Mouse (Mus musculus) midbrain, postnatal 0 days (tissue): Measurements from ENCODE around the gene Zfp398. TPM values are rescaled to one million over a fixed set of nuclear protein-coding genes. Genes with fewer than 3 reads are reported as not detected.
A peak's percentile ranks its signal among the peaks of the same experiment; 100 is the strongest.

ENCODE experiments used
- ATAC-seq: fragments of 200-750 bp; cut with Nextera tagmentation; 2 replicates; pipeline ENCODE4 v1.8.0; 2017; ENCODE audit warnings: moderate number of reproducible peaks, mild to moderate bottlenecking, moderate TSS enrichment, moderate library complexity; ENCODE audit not compliant: low FRiP score
- DNase-seq: peaks from one replicate; pipeline ENCODE4 v3.0.0-alpha.2; 2015; ENCODE audit warnings: low spot score
- H3K27ac ChIP-seq: fragments of 300-500 bp; sonication (generic); 2 replicates; pipeline ENCODE4 v1.5.1; 2014; ENCODE audit warnings: low read depth, mild to moderate bottlenecking, low read length, mixed read lengths
- H3K27me3 ChIP-seq: fragments of 300-500 bp; sonication (generic); 2 replicates; pipeline ENCODE4 v1.6.1; 2014; ENCODE audit warnings: low read length, control low read depth, mixed read lengths; ENCODE audit not compliant: insufficient read depth
- H3K36me3 ChIP-seq: fragments of 300-500 bp; sonication (generic); 2 replicates; pipeline ENCODE4 v1.6.1; 2014; ENCODE audit warnings: low read length, control low read depth, mixed read lengths; ENCODE audit not compliant: insufficient read depth
- H3K4me1 ChIP-seq: fragments of 300-500 bp; sonication (generic); 2 replicates; pipeline ENCODE4 v1.6.1; 2014; ENCODE audit warnings: mild to moderate bottlenecking, control low read depth, antibody characterized with exemption, low read length, mixed read lengths; ENCODE audit not compliant: insufficient read depth
- H3K4me2 ChIP-seq: fragments of 300-500 bp; sonication (generic); 2 replicates; pipeline ENCODE4 v1.6.1; 2014; ENCODE audit warnings: low read depth, mild to moderate bottlenecking, low read length, mixed read lengths; ENCODE audit not compliant: poor library complexity, severe bottlenecking
- H3K4me3 ChIP-seq: fragments of 300-500 bp; sonication (generic); 2 replicates; pipeline ENCODE4 v1.5.1; 2014; ENCODE audit warnings: low read depth, mild to moderate bottlenecking, low read length, moderate library complexity
- H3K9ac ChIP-seq: fragments of 300-500 bp; sonication (generic); replicated peaks from 2 replicates; pipeline ENCODE4 v1.6.1; 2014; ENCODE audit warnings: mild to moderate bottlenecking, low read length, moderate library complexity, mixed read lengths; ENCODE audit not compliant: poor library complexity, severe bottlenecking
- H3K9me3 ChIP-seq: fragments of 300-500 bp; sonication (generic); 2 replicates; pipeline ENCODE4 v1.6.1; 2016; ENCODE audit warnings: low read length, control low read depth
- CTCF ChIP-seq: IDR thresholded peaks from 2 replicates; pipeline ENCODE4 v1.5.1; 2016; ENCODE audit warnings: antibody characterized with exemption, mild to moderate bottlenecking
- WGBS: fragments of 180-500 bp; shearing (Covaris S2); extraction: QIAGEN DNeasy Blood & Tissue Kit; methylation state at CpG from one replicate; pipeline ENCODE4 v1.1.7; 2014; 5-methylcytosine and 5-hydroxymethylcytosine counted together
- polyA plus RNA-seq: library from polyadenylated mRNA; unstranded; fragments of >200 nt; fragmentation: Nextera tagmentation; extraction: Ambion mirVana; gene quantifications from 2 replicates; pipeline ENCODE4 v1.2.1, GENCODE M21; 2015
- total RNA-seq: library from RNA; depleted of rRNA; stranded (reverse); fragments of >200 nt; gene quantifications from 2 replicates; pipeline ENCODE4 v1.2.3, GENCODE M21; 2014

Gene Zfp398
- total and polyA plus RNA-seq, 2 experiments from 2014 or later: 14.3 to 32.1 TPM

- no peak overlapping the region for H3K9ac ChIP-seq
- H3K4me1 ChIP-seq: no peaks in the 10 kb centered on the region
- TF ChIP-seq CTCF: no peak
- no peaks in the 10 kb centered on the region for H3K9me3 ChIP-seq
- H3K36me3 ChIP-seq: peaks cover 27% of the 10 kb centered on the region
- no peak overlapping the region for H3K27ac ChIP-seq
- WGBS: 91% methylated on average over 1 of the region's 1 CpGs
- H3K4me3 ChIP-seq: no peak overlapping the region
- no peaks in the 10 kb centered on the region for H3K27me3 ChIP-seq
- DNase-seq (no peak), ATAC-seq (no peak)
- H3K4me2 ChIP-seq: no peak overlapping the region
Measured at GRCm38 (mm10) chr6:47909007-47909406, 73.5 kb downstream of the Zfp398 start.

GRCm38 (mm10) chr6:47911650-47912049 lies 76.2 kb downstream of the Zfp398 start:
- WGBS: 68% methylated on average over 1 of the region's 1 CpGs
- no peaks in the 10 kb centered on the region for H3K9me3 ChIP-seq
- TF ChIP-seq CTCF: no peak

GRCm38 (mm10) chr6:47912991-47913390 lies 77.5 kb downstream of the Zfp398 start:
- H3K9ac ChIP-seq: no peak overlapping the region
- H3K36me3 ChIP-seq: no peaks in the 10 kb centered on the region; the same call in none of the 2 replicates
- H3K27ac ChIP-seq: no peak overlapping the region
- H3K4me3 ChIP-seq: no peak overlapping the region
- ATAC-seq (no peak), DNase-seq (no peak)
- no peaks in the 10 kb centered on the region for H3K9me3 ChIP-seq
- TF ChIP-seq CTCF: no peak
- H3K27me3 ChIP-seq: no peaks in the 10 kb centered on the region
- no peak overlapping the region for H3K4me2 ChIP-seq
- 63% methylated on average over 3 of the region's 3 CpGs for WGBS
- H3K4me1 ChIP-seq: no peaks in the 10 kb centered on the region

More at GRCm38 (mm10) chr6:47911650-47912049, 76.2 kb downstream of the Zfp398 start:
- Histone ChIP-seq H3K27ac (no peak overlapping the region), H3K4me2 (no peak overlapping the region), H3K9ac (no peak overlapping the region), H3K36me3 (peaks cover 3% of the 10 kb centered on the region), H3K27me3 (no peaks in the 10 kb centered on the region), H3K4me1 (no peaks in the 10 kb centered on the region), H3K4me3 (no peak overlapping the region)
- DNase-seq (no peak), ATAC-seq (no peak)

- H3K27ac ChIP-seq: no peak overlapping the region
- TF ChIP-seq CTCF: no peak
- ATAC-seq (no peak), DNase-seq (no peak)
- no peak overlapping the region for H3K9ac ChIP-seq
- no peaks in the 10 kb centered on the region for H3K27me3 ChIP-seq
- no peak overlapping the region for H3K4me2 ChIP-seq
- H3K4me1 ChIP-seq: peaks cover 6% of the 10 kb centered on the region; the same call in 1 of the 2 replicates
- no peaks in the 10 kb centered on the region for H3K36me3 ChIP-seq
- WGBS: 84% methylated on average over 5 of the region's 5 CpGs
- H3K4me3 ChIP-seq: no peak overlapping the region
- H3K9me3 ChIP-seq: no peaks in the 10 kb centered on the region
Measured at GRCm38 (mm10) chr6:47917051-47917450, 81.6 kb downstream of the Zfp398 start.

- no peaks in the 10 kb centered on the region for H3K36me3 ChIP-seq
- no peak overlapping the region for H3K4me3 ChIP-seq
- no peak overlapping the region for H3K4me2 ChIP-seq
- ATAC-seq (no peak), DNase-seq (no peak)
- WGBS: 84% methylated on average over 3 of the region's 3 CpGs
- peaks cover 6% of the 10 kb centered on the region; the same call in 1 of the 2 replicates for H3K4me1 ChIP-seq
- TF ChIP-seq CTCF: no peak
- H3K27me3 ChIP-seq: no peaks in the 10 kb centered on the region
- no peak overlapping the region for H3K27ac ChIP-seq
- H3K9ac ChIP-seq: no peak overlapping the region
- H3K9me3 ChIP-seq: no peaks in the 10 kb centered on the region
Measured at GRCm38 (mm10) chr6:47918768-47919274, 83.4 kb downstream of the Zfp398 start.

- H3K9me3 ChIP-seq: no peaks in the 10 kb centered on the region
- no peaks in the 10 kb centered on the region for H3K27me3 ChIP-seq
- DNase-seq (no peak), ATAC-seq (peak; percentile 13; the same call in 1 of the 2 replicates)
- H3K36me3 ChIP-seq: no peaks in the 10 kb centered on the region
- H3K4me1 ChIP-seq: peaks cover 6% of the 10 kb centered on the region; the same call in 1 of the 2 replicates
- peak overlapping the region; percentile 83 for H3K4me3 ChIP-seq
- peak overlapping the region; percentile 81; the same call in 1 of the 2 replicates for H3K9ac ChIP-seq
- WGBS: 25% methylated on average over 11 of the region's 11 CpGs
- peak overlapping the region; percentile 71 for H3K4me2 ChIP-seq
- H3K27ac ChIP-seq: peak overlapping the region; percentile 90
- TF ChIP-seq CTCF: no peak
Measured at GRCm38 (mm10) chr6:47919646-47920446, 84.4 kb downstream of the Zfp398 start.
